Mouse (Mus musculus): ENCODE results near the gene 1700029I15Rik.

1700029I15Rik gene

GRCm38 (mm10) chr2:92430089-92430488 is 47.8 kb downstream of the 1700029I15Rik start:
- DNase-seq, result no peak

GRCm38 (mm10) chr2:92430723-92431541 is 48.6 kb downstream of the 1700029I15Rik start:
- DNase-seq, result no peak

- no peak for DNase-seq
Observed at GRCm38 (mm10) chr2:92431611-92432179, 49.4 kb downstream of the 1700029I15Rik start.

GRCm38 (mm10) chr2:92432299-92433295 is 50.3 kb downstream of the 1700029I15Rik start:
- DNase-seq, result no peak

- peak; percentile 98 for DNase-seq
Observed at GRCm38 (mm10) chr2:92433578-92434374, 51.4 kb downstream of the 1700029I15Rik start, which contains the start of gene Cry2. Gene Cry2, minus strand, starts transcription at chr2:92434043.

- DNase-seq, result no peak
Observed at GRCm38 (mm10) chr2:92434375-92434745, 52.0 kb downstream of the 1700029I15Rik start.

GRCm38 (mm10) chr2:92435023-92435422 is 52.7 kb downstream of the 1700029I15Rik start:
- DNase-seq, result no peak
